Comparison of ENCODE assay signal across 8 mouse cellular contexts in the genomic region with DNA sequence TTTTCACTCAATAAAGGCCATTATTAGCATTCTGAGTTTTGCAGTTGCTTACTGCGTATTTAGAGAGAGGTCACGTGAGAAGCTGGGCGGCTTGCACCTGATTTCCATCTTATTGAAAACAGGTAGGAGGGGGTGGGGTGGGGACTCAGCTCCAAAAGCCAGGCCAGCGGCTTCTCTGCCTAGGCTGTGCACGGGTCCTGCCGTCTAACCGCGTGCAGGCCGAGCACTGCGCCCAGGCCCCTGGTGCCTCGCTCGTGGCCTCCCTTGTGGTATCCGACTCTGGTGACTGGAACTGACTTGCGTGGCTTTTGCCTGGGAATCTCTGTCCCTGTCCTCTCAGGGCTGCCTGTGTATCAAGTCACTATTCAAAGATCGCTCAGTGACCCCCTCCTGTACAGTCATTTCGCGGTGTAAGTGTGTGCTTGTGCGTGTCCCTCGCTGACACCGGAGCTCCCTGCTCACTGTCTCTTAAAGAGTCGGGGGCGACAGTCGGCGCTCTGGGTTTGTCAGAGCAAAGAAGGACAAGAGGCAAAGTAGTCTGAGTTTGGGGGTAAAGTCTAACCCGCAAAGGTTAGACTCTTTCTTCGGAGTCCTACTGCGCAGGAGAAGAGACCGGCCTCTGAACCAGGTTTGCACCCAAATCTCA. TPM values are rescaled to one million over a fixed set of nuclear protein-coding genes. Genes with fewer than 3 reads are reported as not detected.
DNase-seq lines count a peak whose midpoint lies in the region; ATAC-seq lines count a peak whose summit lies in the region.

No protein-coding gene starts in this region.

- H3K9me3 ChIP-seq in megakaryocyte, embryonic 14.5 days, result peaks cover 3% of the 10 kb centered on the region
- H3K9me3 ChIP-seq in stomach, embryonic 15.5 days, result no peaks in the 10 kb centered on the region

- intact Hi-C loops in heart, postnatal 25 days (cut with DNase I), result no loop called here

- H3K4me2 ChIP-seq in stomach, embryonic 15.5 days, result peak overlapping the region; percentile 82

- H3K36me3 ChIP-seq in megakaryocyte, embryonic 14.5 days (replicated peaks; ENCODE audit: low read length), result no peaks in the 10 kb centered on the region
- H3K36me3 ChIP-seq in stomach, embryonic 15.5 days, result no peaks in the 10 kb centered on the region

- H3K27me3 ChIP-seq in megakaryocyte, embryonic 14.5 days (replicated peaks), result peaks cover 46% of the 10 kb centered on the region
- peaks cover 30% of the 10 kb centered on the region for H3K27me3 ChIP-seq in stomach, embryonic 15.5 days (replicated peaks)

- WGBS in large intestine, adult 2 months, result 8% methylated on average over 28 of the region's 28 CpGs
- 4% methylated on average over 28 of the region's 28 CpGs for WGBS in stomach, embryonic 15.5 days

- H3K9ac ChIP-seq in stomach, embryonic 15.5 days, result peak overlapping the region; percentile 63

- peak overlapping the region; percentile 80 for H3K27ac ChIP-seq in stomach, embryonic 15.5 days

- DNase-seq in layer of hippocampus, adult 11-12 months (ENCODE audit: low spot score), result peak; percentile 44
- DNase-seq in layer of hippocampus, adult 9-10 months (ENCODE audit: low spot score), result no peak
- peak; percentile 79 for DNase-seq in R1 (ENCODE audit: low read depth, low spot score)
- peak; percentile 74 for DNase-seq in embryo, embryonic 11 days
- DNase-seq in heart, postnatal 25 days (ENCODE audit: low spot score), result peak; percentile 16
- DNase-seq in large intestine, adult 2 months (ENCODE audit: low read depth, low spot score), result peak; percentile 16

- no peak for ATAC-seq in stomach, embryonic 15.5 days (ENCODE audit: insufficient read depth, low FRiP score, low read depth)

- H3K4me3 ChIP-seq in megakaryocyte, embryonic 14.5 days (replicated peaks), result peak overlapping the region; percentile 97
- peak overlapping the region; percentile 72 for H3K4me3 ChIP-seq in stomach, embryonic 15.5 days (replicated peaks)

- H3K4me1 ChIP-seq in megakaryocyte, embryonic 14.5 days, result peaks cover 50% of the 10 kb centered on the region
- 0 out of 2 replicates have a peak, but pooled peaks cover under 1% of the 10 kb centered on the region for H3K4me1 ChIP-seq in stomach, embryonic 15.5 days

RNA-seq across cellular contexts. Expression of a gene that starts 16.7 kb away (rescaled TPM):
- not detected for total RNA-seq in heart, postnatal 25 days (2021)
- polyA plus RNA-seq in large intestine, adult 2 months (2012; rRNA removed), result not detected in 2 replicates
- 0.13 TPM in 1 of 2 replicates, not detected in the other for polyA plus RNA-seq in megakaryocyte, embryonic 14.5 days (2012; ENCODE audit: insufficient read depth, low replicate concordance)
- 0.05 TPM in 1 of 2 replicates, not detected in the other for polyA plus RNA-seq in stomach, embryonic 15.5 days (2015; fragmentation: Nextera tagmentation; extraction: Ambion mirVana)
